8 mouse cellular contexts compared by ENCODE assay signal in the genomic region with DNA sequence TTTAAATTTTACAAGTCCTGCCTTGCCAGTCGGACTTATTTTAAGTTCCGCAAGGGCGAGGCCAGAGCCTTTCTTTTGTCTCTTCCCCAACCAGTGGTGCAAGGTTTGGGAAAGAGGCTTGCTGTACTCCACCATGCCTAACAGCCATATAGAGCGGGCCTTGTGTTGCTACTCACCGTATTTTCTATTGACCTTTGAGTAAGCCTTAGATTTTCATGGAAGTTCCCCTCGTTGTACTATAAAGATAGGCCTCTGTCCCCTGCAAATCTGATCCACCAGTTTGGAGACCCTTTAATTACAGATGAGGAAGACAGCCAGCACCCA. TPM values are rescaled to one million over a fixed set of nuclear protein-coding genes. Genes with fewer than 3 reads are reported as not detected.
DNase-seq lines count a peak whose midpoint lies in the region; ATAC-seq and TF ChIP-seq lines count a peak whose summit lies in the region.

No protein-coding gene starts in this region.

- TF ChIP-seq CTCF in lung, postnatal 0 days (IDR thresholded peaks at IDR 0.05), result no peak

- no peaks in the 10 kb centered on the region for H3K4me1 ChIP-seq in brown adipose tissue, adult 24 weeks (ENCODE audit: control insufficient read depth, insufficient read depth, insufficient read length, low read length)
- peaks cover 17% of the 10 kb centered on the region for H3K4me1 ChIP-seq in forebrain, embryonic 16.5 days (replicated peaks; ENCODE audit: control insufficient read depth, insufficient read depth, low read length)
- H3K4me1 ChIP-seq in lung, postnatal 0 days (ENCODE audit: insufficient read depth, low read depth, low read length), result peaks cover 5% of the 10 kb centered on the region; the same call in 1 of the 2 replicates

- peak; percentile 45 for DNase-seq in CD4-positive, CD25-positive, alpha-beta regulatory T cell, adult 2 months (ENCODE audit: low read depth, low spot score)
- DNase-seq in kidney, adult 8-10 months, result peak; percentile 40 to 47
- peak; percentile 59 for DNase-seq in lung, postnatal 0 days (ENCODE audit: low spot score)
- peak; percentile 30 for DNase-seq in spleen, adult 12 weeks (ENCODE audit: low spot score)
- no peak for DNase-seq in gastrocnemius, adult 18-20 months (ENCODE audit: low spot score)

- peak overlapping the region; percentile 97 for H3K27ac ChIP-seq in brown adipose tissue, adult 24 weeks (replicated peaks; ENCODE audit: low read depth, low read length)
- peak overlapping the region; percentile 99 for H3K27ac ChIP-seq in forebrain, embryonic 16.5 days (ENCODE audit: low read length)
- peak overlapping the region; percentile 100 for H3K27ac ChIP-seq in lung, postnatal 0 days (ENCODE audit: low read length)

- TF ChIP-seq EP300 in lung, postnatal 0 days (IDR thresholded peaks at IDR 0.05), result no peak

- peaks cover 8% of the 10 kb centered on the region for H3K36me3 ChIP-seq in forebrain, embryonic 16.5 days (ENCODE audit: control insufficient read depth, insufficient read depth)
- 0 out of 2 replicates have a peak, but pooled peaks cover 3% of the 10 kb centered on the region for H3K36me3 ChIP-seq in lung, postnatal 0 days (ENCODE audit: insufficient read depth, low read length)

- H3K9ac ChIP-seq in forebrain, embryonic 16.5 days (replicated peaks; ENCODE audit: low read depth, low read length), result peak overlapping the region; percentile 100
- peak overlapping the region; percentile 99 for H3K9ac ChIP-seq in lung, postnatal 0 days (replicated peaks; ENCODE audit: low read depth)

- H3K9me3 ChIP-seq in forebrain, embryonic 16.5 days (ENCODE audit: control insufficient read depth, low read length), result no peaks in the 10 kb centered on the region
- no peaks in the 10 kb centered on the region for H3K9me3 ChIP-seq in lung, postnatal 0 days (ENCODE audit: low read length)

- ATAC-seq in CD4-positive, CD25-positive, alpha-beta regulatory T cell, adult 4 months, result no peak
- ATAC-seq in forebrain, embryonic 16.5 days, result no peak
- no peak for ATAC-seq in lung, postnatal 0 days

- H3K4me2 ChIP-seq in forebrain, embryonic 16.5 days (ENCODE audit: low read length), result peak overlapping the region; percentile 58
- H3K4me2 ChIP-seq in lung, postnatal 0 days (replicated peaks; ENCODE audit: low read depth, low read length), result peak overlapping the region; percentile 73

- H3K27me3 ChIP-seq in forebrain, embryonic 16.5 days (replicated peaks; ENCODE audit: control insufficient read depth, insufficient read depth, low read length), result no peaks in the 10 kb centered on the region
- H3K27me3 ChIP-seq in lung, postnatal 0 days (replicated peaks; ENCODE audit: insufficient read depth, low read length), result no peaks in the 10 kb centered on the region

- peak overlapping the region; percentile 78 for H3K4me3 ChIP-seq in brown adipose tissue, adult 24 weeks (ENCODE audit: insufficient read depth, low read depth, low read length)
- H3K4me3 ChIP-seq in forebrain, embryonic 16.5 days (replicated peaks; ENCODE audit: low read length), result peak overlapping the region; percentile 62
- H3K4me3 ChIP-seq in lung, postnatal 0 days (ENCODE audit: low read depth, low read length), result peak overlapping the region; percentile 100

- 1% methylated on average over 6 of the region's 6 CpGs for WGBS in forebrain, embryonic 16.5 days
- WGBS in lung, postnatal 0 days, result 6% methylated on average over 6 of the region's 6 CpGs

RNA-seq across cellular contexts. Expression of a gene that starts 0.7 kb away (rescaled TPM):
- 100 to 1,000 TPM in 1 of 2 experiments, 10 to 100 TPM in 1; 73.0 to 136 TPM for polyA plus RNA-seq in CD4-positive, CD25-positive, alpha-beta regulatory T cell, adult 4 months (2017; shearing (Covaris generic))
- polyA plus RNA-seq in brown adipose tissue, adult 24 weeks (2012; ENCODE audit: insufficient read depth, insufficient read length, missing spikeins), result 168 and 235 TPM in 2 replicates
- polyA plus RNA-seq in forebrain, embryonic 16.5 days (2015; fragmentation: Nextera tagmentation; extraction: Ambion mirVana), result 261 and 340 TPM in 2 replicates
- 116 and 164 TPM in 2 replicates for polyA plus RNA-seq in lung, postnatal 0 days (2015; fragmentation: Nextera tagmentation; extraction: Ambion mirVana)
- total RNA-seq in gastrocnemius, adult 18-20 months (2021), result 100 to 1,000 TPM; 101 to 152 TPM

RNA-seq across cellular contexts. Expression of a gene that starts 19.4 kb away (rescaled TPM):
- 100 to 1,000 TPM; 151 to 205 TPM for polyA plus RNA-seq in CD4-positive, CD25-positive, alpha-beta regulatory T cell, adult 4 months (2017; shearing (Covaris generic))
- 314 and 362 TPM in 2 replicates for polyA plus RNA-seq in brown adipose tissue, adult 24 weeks (2012; ENCODE audit: insufficient read depth, insufficient read length, missing spikeins)
- polyA plus RNA-seq in forebrain, embryonic 16.5 days (2015; fragmentation: Nextera tagmentation; extraction: Ambion mirVana), result 129 and 141 TPM in 2 replicates
- polyA plus RNA-seq in lung, postnatal 0 days (2015; fragmentation: Nextera tagmentation; extraction: Ambion mirVana), result 87.1 and 94.8 TPM in 2 replicates
- 10 to 100 TPM; 43.1 to 45.2 TPM for total RNA-seq in gastrocnemius, adult 18-20 months (2021)
